Mouse (Mus musculus): ENCODE measurements around the gene Pcsk1n. TPM values are rescaled to one million over a fixed set of nuclear protein-coding genes. Genes with fewer than 3 reads are reported as not detected.

Pcsk1n gene
- polyA plus RNA-seq, 1 experiment from 2014 or later = 84.4 TPM

DNA sequence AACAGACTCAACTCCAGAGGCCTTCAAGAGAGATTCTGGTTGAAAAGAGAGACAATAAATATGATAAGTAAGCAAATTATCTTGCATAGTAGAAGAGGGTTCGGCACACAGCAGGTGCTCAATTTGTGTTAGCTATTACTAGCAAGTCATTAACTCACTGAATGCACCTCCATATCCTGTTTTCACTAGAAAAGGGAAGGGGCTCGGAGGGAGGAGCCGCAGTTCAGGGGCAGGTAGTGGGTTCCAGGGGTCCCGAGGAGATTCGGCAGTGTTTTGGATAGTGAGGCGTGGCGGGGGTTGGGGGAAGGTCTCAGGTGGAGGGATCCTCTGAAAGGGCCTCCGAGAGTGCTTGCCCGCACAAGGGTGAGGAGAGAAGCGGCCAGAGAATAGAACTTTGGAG is 7.5 kb downstream of the Pcsk1n start:
- no peak for ATAC-seq
- no peak overlapping the region for H3K4me3 ChIP-seq (ENCODE audit: low read depth, low read length)
- 24% methylated on average over 10 of the region's 10 CpGs for WGBS

DNA sequence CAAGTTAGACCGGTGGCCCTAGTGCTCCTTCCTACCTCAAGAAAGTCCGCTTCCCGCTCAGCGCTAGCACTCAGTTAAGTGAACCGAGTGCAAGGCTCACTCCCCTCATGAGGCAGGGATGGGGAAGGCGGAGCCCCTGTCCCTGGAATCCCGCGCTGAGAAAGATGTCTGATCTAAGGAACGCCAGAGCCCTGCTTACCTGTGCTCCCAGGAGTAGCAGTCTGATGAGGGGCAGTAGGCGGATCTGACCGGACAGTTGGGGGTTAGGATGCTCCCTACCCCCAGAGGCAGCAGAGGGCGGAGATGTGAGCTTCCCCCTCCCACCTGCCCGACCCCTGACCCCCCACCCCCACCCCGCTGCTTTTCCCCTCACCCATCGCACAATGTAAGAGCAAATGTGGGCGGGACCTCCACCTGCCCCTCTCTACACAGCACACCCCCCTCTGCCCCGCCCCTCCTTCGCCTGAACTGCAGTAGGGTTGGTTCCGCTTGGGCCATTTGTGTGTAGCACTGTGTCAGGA is 8.7 kb downstream of the Pcsk1n start, which contains the start of gene Eras:
Gene Eras (minus strand): TSS at position 338 of the 521 bp plus-strand sequence.
- WGBS = 34% methylated on average over 19 of the region's 19 CpGs
- no peak within 1 kb of the TSS for H3K9ac ChIP-seq (ENCODE audit: low read length)
- H3K36me3 ChIP-seq (ENCODE audit: control insufficient read depth, insufficient read depth, low read length) = peaks cover 27% of the 10 kb centered on the region
- DNase-seq (ENCODE audit: low spot score) = no peak
- H3K4me2 ChIP-seq (ENCODE audit: low read length) = no peak within 1 kb of the TSS
- no peaks in the 10 kb centered on the region for H3K9me3 ChIP-seq (replicated peaks; ENCODE audit: control insufficient read depth, low read length)
- ATAC-seq = no peak
- no peak within 1 kb of the TSS for H3K27ac ChIP-seq (ENCODE audit: low read depth, low read length)
- H3K27me3 ChIP-seq (replicated peaks; ENCODE audit: control insufficient read depth, insufficient read depth, low read length) = no peaks in the 10 kb centered on the region
- H3K4me3 ChIP-seq (ENCODE audit: low read depth, low read length) = no peak within 1 kb of the TSS
- H3K4me1 ChIP-seq (ENCODE audit: control insufficient read depth, insufficient read depth, low read length) = no peaks in the 10 kb centered on the region

More for the DNA sequence above, 7.5 kb downstream of the Pcsk1n start:
- H3K9me3 ChIP-seq (replicated peaks; ENCODE audit: control insufficient read depth, low read length) = no peaks in the 10 kb centered on the region
- no peak overlapping the region for H3K9ac ChIP-seq (ENCODE audit: low read length)
- H3K36me3 ChIP-seq (ENCODE audit: control insufficient read depth, insufficient read depth, low read length) = peaks cover 26% of the 10 kb centered on the region
- DNase-seq (ENCODE audit: low spot score) = no peak
- H3K27ac ChIP-seq (ENCODE audit: low read depth, low read length) = no peak overlapping the region
- no peaks in the 10 kb centered on the region for H3K4me1 ChIP-seq (ENCODE audit: control insufficient read depth, insufficient read depth, low read length)
- no peak overlapping the region for H3K4me2 ChIP-seq (ENCODE audit: low read length)
- no peaks in the 10 kb centered on the region for H3K27me3 ChIP-seq (replicated peaks; ENCODE audit: control insufficient read depth, insufficient read depth, low read length)

DNA sequence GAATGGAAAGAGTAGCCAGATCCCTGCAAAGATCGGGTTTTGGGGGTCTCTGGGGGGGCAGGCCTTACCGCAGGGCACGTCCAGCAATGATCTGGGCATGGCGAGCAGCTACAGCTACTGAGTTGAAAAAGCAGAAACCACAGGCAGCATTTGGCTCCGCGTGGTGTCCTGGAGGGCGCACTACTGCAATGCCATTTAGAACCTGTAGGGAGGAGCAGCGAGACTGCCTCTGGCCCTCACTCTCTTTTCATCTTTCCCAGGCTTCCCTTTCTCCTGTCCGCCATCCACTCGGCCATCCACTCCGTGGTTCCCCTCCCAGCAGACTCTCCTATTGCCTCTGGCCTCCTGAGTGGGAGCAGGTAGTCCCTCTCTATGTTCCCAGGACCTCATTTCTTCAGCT is 17.3 kb downstream of the Pcsk1n start:
- Histone ChIP-seq H3K9ac (ENCODE audit: low read length) (no peak overlapping the region), H3K27me3 (replicated peaks; ENCODE audit: control insufficient read depth, insufficient read depth, low read length) (no peaks in the 10 kb centered on the region), H3K36me3 (ENCODE audit: control insufficient read depth, insufficient read depth, low read length) (peaks cover 25% of the 10 kb centered on the region; the same call in 1 of the 2 replicates), H3K9me3 (replicated peaks; ENCODE audit: control insufficient read depth, low read length) (no peaks in the 10 kb centered on the region), H3K27ac (ENCODE audit: low read depth, low read length) (no peak overlapping the region), H3K4me3 (ENCODE audit: low read depth, low read length) (no peak overlapping the region), H3K4me2 (ENCODE audit: low read length) (no peak overlapping the region), H3K4me1 (ENCODE audit: control insufficient read depth, insufficient read depth, low read length) (no peaks in the 10 kb centered on the region)
- 66% methylated on average over 11 of the region's 11 CpGs for WGBS
- ATAC-seq (no peak), DNase-seq (ENCODE audit: low spot score) (no peak)

DNA sequence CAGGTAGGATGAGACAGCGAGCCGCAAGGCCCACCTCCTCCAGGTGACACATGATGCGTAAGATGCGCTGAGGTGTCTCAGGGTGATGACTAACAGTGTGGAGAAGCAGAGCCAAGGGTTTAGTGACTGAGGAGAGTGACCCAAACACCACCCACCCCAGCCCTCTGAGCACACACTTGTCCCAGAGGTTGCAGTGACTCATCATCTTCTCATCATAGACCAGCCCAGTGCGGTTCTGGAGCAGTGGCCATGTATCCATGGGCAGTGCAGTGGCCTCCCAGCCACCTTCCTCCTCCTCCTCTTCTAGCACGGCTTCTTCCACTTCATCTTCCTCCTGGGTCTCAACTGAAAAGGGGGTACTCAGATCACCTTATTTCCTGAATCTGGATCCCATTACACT is 18.0 kb downstream of the Pcsk1n start:
- Histone ChIP-seq H3K4me1 (ENCODE audit: control insufficient read depth, insufficient read depth, low read length) (no peaks in the 10 kb centered on the region), H3K36me3 (ENCODE audit: control insufficient read depth, insufficient read depth, low read length) (peaks cover 20% of the 10 kb centered on the region; the same call in 1 of the 2 replicates), H3K9me3 (replicated peaks; ENCODE audit: control insufficient read depth, low read length) (no peaks in the 10 kb centered on the region), H3K27me3 (replicated peaks; ENCODE audit: control insufficient read depth, insufficient read depth, low read length) (no peaks in the 10 kb centered on the region), H3K4me3 (ENCODE audit: low read depth, low read length) (no peak overlapping the region), H3K27ac (ENCODE audit: low read depth, low read length) (no peak overlapping the region), H3K9ac (ENCODE audit: low read length) (no peak overlapping the region), H3K4me2 (ENCODE audit: low read length) (no peak overlapping the region)
- 89% methylated on average over 6 of the region's 6 CpGs for WGBS
- ATAC-seq (no peak), DNase-seq (ENCODE audit: low spot score) (no peak)

DNA sequence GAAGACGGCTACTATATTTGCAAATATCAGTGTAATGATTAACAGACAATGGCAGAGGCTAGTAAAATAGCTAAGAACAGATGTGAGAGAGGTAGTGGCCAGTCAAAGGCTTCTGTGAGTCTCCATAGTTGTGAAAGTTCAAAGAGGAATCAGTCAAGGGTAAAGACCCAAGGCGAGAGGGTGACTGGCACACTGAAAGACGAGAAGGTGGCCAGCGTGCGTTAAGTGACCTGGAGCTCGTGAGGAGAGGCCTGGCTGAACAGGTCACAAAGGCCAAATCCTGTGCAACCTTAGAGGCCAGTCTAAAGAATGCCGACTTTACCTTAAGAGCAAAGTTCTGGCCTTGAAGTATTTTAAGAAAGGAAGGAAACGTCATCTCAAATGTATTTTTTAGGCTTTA is 26.0 kb downstream of the Pcsk1n start:
- H3K4me3 ChIP-seq (ENCODE audit: low read depth, low read length) = no peak overlapping the region
- no peak overlapping the region for H3K9ac ChIP-seq (ENCODE audit: low read length)
- DNase-seq (ENCODE audit: low spot score) = no peak
- no peaks in the 10 kb centered on the region for H3K4me1 ChIP-seq (ENCODE audit: control insufficient read depth, insufficient read depth, low read length)
- no peak for ATAC-seq
- no peak overlapping the region for H3K27ac ChIP-seq (ENCODE audit: low read depth, low read length)
- H3K4me2 ChIP-seq (ENCODE audit: low read length) = no peak overlapping the region
- H3K9me3 ChIP-seq (replicated peaks; ENCODE audit: control insufficient read depth, low read length) = no peaks in the 10 kb centered on the region
- H3K36me3 ChIP-seq (ENCODE audit: control insufficient read depth, insufficient read depth, low read length) = peaks cover 6% of the 10 kb centered on the region; the same call in 1 of the 2 replicates
- WGBS = 85% methylated on average over 8 of the region's 8 CpGs
- H3K27me3 ChIP-seq (replicated peaks; ENCODE audit: control insufficient read depth, insufficient read depth, low read length) = no peaks in the 10 kb centered on the region

DNA sequence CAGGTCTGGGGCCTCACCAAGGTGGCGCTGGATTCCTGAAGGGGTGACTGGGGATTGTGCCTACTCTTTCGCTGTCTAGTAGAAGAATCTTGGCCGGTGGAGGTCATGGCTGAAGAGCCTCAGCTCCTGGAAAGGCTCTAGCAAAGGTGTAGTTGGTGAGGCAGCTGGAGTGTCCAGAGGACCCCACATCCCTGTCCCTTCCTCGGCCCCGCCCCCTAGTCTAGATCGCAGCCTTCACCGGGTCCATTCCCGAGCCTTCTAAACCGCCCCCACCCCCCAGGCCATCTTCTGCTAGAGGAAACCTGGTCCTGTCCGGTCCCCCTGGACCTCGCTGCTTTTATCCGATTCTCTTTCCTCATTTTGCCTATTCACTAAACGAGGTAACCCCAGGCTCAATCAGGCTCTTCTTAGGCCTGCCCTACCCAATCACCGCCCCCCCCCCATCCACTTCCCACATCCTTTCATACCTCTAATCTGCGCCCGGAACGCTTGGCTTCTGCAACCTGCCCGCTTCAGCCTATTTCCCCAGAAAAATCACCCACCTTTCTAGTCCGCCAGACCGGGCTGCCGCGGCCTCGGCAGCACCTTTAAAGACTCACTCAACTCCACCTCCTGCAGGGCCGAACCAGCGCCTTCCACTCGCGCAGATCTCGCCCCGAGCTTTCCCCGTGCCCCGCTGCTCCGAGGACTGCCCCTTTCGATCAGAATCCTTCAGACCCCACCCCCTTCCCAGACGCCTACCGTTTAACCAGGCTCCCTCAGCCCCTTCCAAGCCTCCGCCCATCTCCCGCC is 27.7 kb downstream of the Pcsk1n start, which contains the start of gene Hdac6:
Gene Hdac6 (minus strand): TSS at position 782 of the 792 bp plus-strand sequence.
- H3K4me3 ChIP-seq (ENCODE audit: low read depth, low read length) = peak within 1 kb of the TSS; percentile 44
- peak within 1 kb of the TSS; percentile 60 for H3K9ac ChIP-seq (ENCODE audit: low read length)
- H3K36me3 ChIP-seq (ENCODE audit: control insufficient read depth, insufficient read depth, low read length) = no peaks in the 10 kb centered on the region
- H3K4me1 ChIP-seq (ENCODE audit: control insufficient read depth, insufficient read depth, low read length) = no peaks in the 10 kb centered on the region
- no peak for DNase-seq (ENCODE audit: low spot score)
- peak within 1 kb of the TSS; percentile 58 for H3K4me2 ChIP-seq (ENCODE audit: low read length)
- ATAC-seq = peak; percentile 99
- 31% methylated on average over 37 of the region's 37 CpGs for WGBS
- peak within 1 kb of the TSS; percentile 36; the same call in 1 of the 2 replicates for H3K27ac ChIP-seq (ENCODE audit: low read depth, low read length)
- no peaks in the 10 kb centered on the region for H3K27me3 ChIP-seq (replicated peaks; ENCODE audit: control insufficient read depth, insufficient read depth, low read length)
- no peaks in the 10 kb centered on the region for H3K9me3 ChIP-seq (replicated peaks; ENCODE audit: control insufficient read depth, low read length)

DNA sequence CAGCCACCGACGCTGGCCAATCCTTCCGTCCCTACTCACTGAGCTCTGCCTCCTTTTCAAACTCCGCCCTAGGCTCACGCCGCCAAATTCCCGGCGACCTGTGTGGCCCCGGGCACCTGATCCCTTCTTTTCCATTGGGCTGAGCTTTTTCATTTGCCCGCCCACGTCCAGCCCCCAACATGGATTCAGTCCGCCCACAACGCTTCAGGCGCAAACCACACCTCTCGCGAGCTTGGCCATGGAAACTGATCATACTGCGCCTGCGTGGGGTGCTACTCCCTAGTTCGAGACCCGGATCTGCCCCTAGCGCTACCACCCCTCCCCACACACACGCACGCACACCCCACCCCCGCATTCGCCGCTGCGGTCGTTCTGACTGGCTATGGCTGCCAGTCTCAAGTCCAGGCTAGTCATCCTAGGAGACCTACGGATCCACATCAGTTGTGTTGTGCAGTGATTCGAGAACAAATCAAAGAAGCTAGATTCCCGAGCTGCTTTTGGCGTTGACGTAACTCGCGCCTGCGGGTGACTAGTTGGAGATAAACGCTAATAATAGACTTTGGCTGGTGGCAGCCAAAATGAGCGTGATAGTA is 28.4 kb downstream of the Pcsk1n start:
- 29% methylated on average over 38 of the region's 38 CpGs for WGBS
- Histone ChIP-seq H3K4me2 (ENCODE audit: low read length) (peak overlapping the region; percentile 41), H3K4me3 (ENCODE audit: low read depth, low read length) (peak overlapping the region; percentile 44), H3K27me3 (replicated peaks; ENCODE audit: control insufficient read depth, insufficient read depth, low read length) (no peaks in the 10 kb centered on the region), H3K27ac (ENCODE audit: low read depth, low read length) (peak overlapping the region; percentile 9; the same call in 1 of the 2 replicates), H3K36me3 (ENCODE audit: control insufficient read depth, insufficient read depth, low read length) (no peaks in the 10 kb centered on the region), H3K9me3 (replicated peaks; ENCODE audit: control insufficient read depth, low read length) (no peaks in the 10 kb centered on the region), H3K4me1 (ENCODE audit: control insufficient read depth, insufficient read depth, low read length) (no peaks in the 10 kb centered on the region), H3K9ac (ENCODE audit: low read length) (peak overlapping the region; percentile 49)
- DNase-seq (ENCODE audit: low spot score) = peak; percentile 96
- no peak; the same call in 1 of the 2 replicates for ATAC-seq

DNA sequence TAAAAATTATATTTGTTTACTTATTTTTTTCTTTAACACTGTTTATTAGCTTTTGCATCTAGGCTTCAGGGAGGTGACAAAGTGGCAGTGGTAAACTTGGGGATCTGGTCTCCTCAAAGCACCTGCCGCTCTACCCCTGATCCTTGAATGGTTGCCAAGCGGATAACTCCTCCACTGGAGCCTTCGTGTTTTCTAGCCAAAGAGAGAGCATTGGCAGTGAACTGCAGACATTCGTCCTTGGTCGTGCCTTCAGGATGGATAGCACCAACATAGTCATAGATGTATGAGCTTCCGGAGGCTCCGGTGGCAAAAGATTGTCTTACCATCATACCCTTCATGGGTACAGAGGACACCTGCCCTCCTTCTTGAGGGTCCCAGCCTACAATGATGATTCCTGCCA is 30.5 kb downstream of the Pcsk1n start:
- Histone ChIP-seq H3K4me3 (ENCODE audit: low read depth, low read length) (no peak overlapping the region), H3K9me3 (replicated peaks; ENCODE audit: control insufficient read depth, low read length) (no peaks in the 10 kb centered on the region), H3K4me1 (ENCODE audit: control insufficient read depth, insufficient read depth, low read length) (no peaks in the 10 kb centered on the region), H3K27ac (ENCODE audit: low read depth, low read length) (no peak overlapping the region), H3K9ac (ENCODE audit: low read length) (no peak overlapping the region), H3K27me3 (replicated peaks; ENCODE audit: control insufficient read depth, insufficient read depth, low read length) (no peaks in the 10 kb centered on the region), H3K4me2 (ENCODE audit: low read length) (no peak overlapping the region), H3K36me3 (ENCODE audit: control insufficient read depth, insufficient read depth, low read length) (no peaks in the 10 kb centered on the region)
- ATAC-seq (no peak), DNase-seq (ENCODE audit: low spot score) (no peak)
- 89% methylated on average over 7 of the region's 7 CpGs for WGBS

DNA sequence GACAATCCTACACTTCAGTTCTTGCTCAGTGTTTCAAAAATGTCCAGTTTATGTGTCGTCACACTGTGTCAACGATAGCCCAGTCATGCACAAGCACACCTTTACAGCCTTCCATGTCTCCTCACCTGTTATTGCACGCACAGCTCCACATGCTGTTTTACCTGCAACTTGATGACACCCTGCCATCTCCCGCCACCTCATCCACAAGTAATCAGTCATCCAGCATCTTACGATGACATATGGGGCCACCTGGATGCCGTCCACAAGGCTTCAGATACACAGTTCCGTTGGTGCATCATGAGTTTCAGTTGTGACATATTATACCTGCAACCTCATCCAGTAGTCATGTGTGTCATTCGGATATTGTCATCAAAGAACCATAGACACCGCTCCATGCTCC is 39.2 kb downstream of the Pcsk1n start:
- no peaks in the 10 kb centered on the region for H3K36me3 ChIP-seq (ENCODE audit: control insufficient read depth, insufficient read depth, low read length)
- H3K27me3 ChIP-seq (replicated peaks; ENCODE audit: control insufficient read depth, insufficient read depth, low read length) = no peaks in the 10 kb centered on the region
- no peak overlapping the region for H3K9ac ChIP-seq (ENCODE audit: low read length)
- no peaks in the 10 kb centered on the region for H3K9me3 ChIP-seq (replicated peaks; ENCODE audit: control insufficient read depth, low read length)
- no peak overlapping the region for H3K4me3 ChIP-seq (ENCODE audit: low read depth, low read length)
- H3K4me1 ChIP-seq (ENCODE audit: control insufficient read depth, insufficient read depth, low read length) = no peaks in the 10 kb centered on the region
- H3K4me2 ChIP-seq (ENCODE audit: low read length) = no peak overlapping the region
- ATAC-seq (no peak), DNase-seq (ENCODE audit: low spot score) (no peak)
- no peak overlapping the region for H3K27ac ChIP-seq (ENCODE audit: low read depth, low read length)
- 93% methylated on average over 9 of the region's 9 CpGs for WGBS

Data from forebrain, embryonic 14.5 days (tissue).